Mouse (Mus musculus): ENCODE results near the gene Jph2. TPM values are rescaled to one million over a fixed set of nuclear protein-coding genes. Genes with fewer than 3 reads are reported as not detected.
"Not testable (repeated sequence)": the region's sequence is repeated elsewhere in the genome, so short reads cannot be mapped to it uniquely, and the experiment has no call there.

Gene Jph2
- total RNA-seq, 2 experiments from 2014 or later = 0.41 to 0.54 TPM

DNA sequence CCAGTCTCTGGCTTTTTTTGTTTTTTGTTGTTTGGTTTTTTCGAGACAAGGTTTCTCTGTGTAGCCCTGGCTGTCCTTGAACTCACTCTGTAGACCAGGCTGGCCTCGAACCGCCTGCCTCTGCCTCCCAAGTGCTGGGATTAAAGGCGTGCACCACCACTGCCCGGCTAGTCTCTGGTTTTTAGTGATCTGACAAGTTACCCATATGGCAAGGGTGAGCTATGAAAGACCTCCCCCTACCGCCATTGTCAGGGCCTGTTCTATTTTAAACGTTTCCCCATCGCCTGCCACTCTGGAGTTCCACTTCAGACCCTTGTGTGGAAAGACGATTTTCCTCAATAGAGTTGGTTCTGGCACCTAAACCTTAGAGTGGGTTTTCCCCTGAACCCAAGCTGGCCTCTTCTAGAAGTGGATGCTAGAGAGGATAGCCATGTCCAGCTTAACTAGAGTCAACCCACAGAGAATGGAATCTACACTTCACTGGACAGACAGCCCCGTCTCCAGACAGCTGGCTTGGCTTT, 22.6 kb upstream of the Jph2 start:
- H3K27ac ChIP-seq = peak overlapping the region; percentile 89
- H3K4me3 ChIP-seq = peak overlapping the region; percentile 92
- no peak for DNase-seq (ENCODE audit: low spot score in 2 of 2)
- TF ChIP-seq CTCF (conservative IDR thresholded peaks at IDR 0.05) = no peak

DNA sequence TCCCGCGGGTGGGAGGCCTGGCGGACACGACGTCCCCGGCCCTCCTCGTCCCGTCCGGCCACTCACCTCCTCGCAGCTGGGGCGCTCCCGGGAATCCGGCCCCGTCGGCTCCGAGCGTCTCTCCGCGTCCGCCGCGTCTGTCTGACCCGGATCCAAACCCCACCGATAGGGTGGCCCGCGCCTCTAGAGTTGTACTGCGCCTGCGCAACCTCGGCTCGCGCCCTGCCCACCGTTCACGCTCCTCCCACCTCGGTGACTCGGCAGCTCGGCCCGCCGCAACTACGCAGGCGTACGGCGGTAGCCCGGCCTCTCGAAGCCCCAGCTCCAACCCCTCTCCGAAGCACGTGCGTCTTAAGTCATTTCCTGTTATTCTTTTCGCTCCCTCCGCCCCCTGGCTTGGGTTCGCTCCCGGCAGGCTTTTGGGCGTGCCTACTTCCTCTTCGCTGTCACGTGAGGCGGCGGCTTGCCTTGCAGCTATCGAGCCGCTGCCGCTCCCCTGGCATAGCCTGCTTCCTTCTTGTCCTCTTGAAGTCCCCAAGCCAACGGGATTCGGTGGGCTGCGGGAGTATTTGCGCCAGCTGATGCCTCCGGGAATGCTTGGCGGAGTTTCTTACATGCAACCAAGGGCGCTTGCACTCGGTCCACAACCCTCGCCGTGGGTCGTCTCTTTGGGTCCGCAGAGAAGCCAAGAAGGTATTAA, 21.7 kb upstream of the Jph2 start:
- TF ChIP-seq CTCF (conservative IDR thresholded peaks at IDR 0.05) = peak; percentile 77
- Histone ChIP-seq H3K4me3 (peak overlapping the region; percentile 92), H3K27ac (peak overlapping the region; percentile 89)
- DNase-seq (ENCODE audit: low spot score in 2 of 2) = peak; percentile 99 to 100

DNA sequence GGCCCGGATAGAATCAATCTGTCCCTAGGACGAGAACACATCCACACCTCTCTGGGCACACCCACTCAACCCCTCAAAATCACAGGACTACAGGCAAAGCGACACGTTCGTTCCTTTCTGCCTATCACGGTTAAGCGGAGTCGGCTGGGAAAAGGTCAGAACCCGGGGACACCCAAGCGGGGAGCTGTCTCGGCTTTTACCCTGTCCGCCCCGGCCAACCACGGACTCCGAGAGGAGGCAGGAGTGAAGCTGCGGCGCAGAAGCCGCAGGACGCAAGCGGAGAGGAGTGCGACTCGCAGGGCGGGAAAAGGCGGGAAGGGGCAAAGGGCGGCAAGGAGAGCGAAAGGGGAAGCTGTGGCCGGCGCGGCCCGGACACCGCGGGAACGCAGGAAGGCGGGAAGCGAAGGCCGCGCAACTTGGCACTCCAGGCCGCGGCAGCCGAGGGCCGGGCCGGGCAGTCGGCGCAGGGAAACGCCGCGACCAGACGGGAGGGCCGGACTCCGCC, 21.1 kb upstream of the Jph2 start:
- H3K27ac ChIP-seq = peak overlapping the region; percentile 86
- no peak for TF ChIP-seq CTCF (conservative IDR thresholded peaks at IDR 0.05)
- peak overlapping the region; percentile 92 for H3K4me3 ChIP-seq
- no peak for DNase-seq (ENCODE audit: low spot score in 2 of 2)

DNA sequence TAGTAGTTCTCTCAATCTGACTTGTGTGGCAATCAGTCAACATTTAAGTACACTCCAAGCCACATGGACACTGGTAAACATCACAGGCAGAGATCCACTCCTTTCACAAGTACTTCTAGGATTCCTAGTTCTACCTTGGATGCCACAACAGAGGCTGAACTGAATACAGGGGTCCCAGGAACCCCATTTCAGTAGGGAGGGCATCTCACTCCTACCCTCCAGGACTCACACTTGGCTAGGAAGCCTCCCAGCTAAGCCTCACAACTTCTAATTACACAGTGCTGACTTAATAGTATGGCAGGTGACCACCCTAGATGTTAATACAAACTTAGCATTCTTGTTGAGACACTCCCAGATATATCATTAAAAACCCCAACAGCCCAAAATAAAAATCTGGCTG, 20.0 kb upstream of the Jph2 start:
- H3K4me3 ChIP-seq = peak overlapping the region; percentile 92
- no peak for DNase-seq (ENCODE audit: low spot score in 2 of 2)
- H3K27ac ChIP-seq = no peak overlapping the region
- TF ChIP-seq CTCF (conservative IDR thresholded peaks at IDR 0.05) = no peak

DNA sequence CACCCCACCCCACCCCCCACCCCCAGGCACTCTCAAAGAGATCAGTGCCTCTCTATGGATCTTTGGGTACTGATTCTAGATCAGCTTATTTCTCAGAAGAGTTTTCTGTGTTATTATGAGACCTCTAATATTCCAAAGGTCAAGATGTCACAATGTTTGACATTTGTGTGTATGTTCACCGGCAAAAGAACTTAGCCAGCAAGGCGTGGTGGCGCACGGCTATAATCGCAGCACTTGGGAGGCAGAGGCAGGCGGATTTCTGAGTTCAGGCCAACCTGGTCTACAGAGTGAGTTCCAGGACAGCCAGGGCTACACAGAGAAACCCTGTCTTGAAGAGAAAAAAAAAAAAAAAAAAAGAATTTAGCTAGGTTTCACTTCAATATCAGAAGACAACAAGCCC, 19.2 kb upstream of the Jph2 start:
- DNase-seq (ENCODE audit: low spot score in 2 of 2) = no peak
- no peak overlapping the region for H3K4me3 ChIP-seq
- no peak overlapping the region for H3K27ac ChIP-seq
- TF ChIP-seq CTCF (conservative IDR thresholded peaks at IDR 0.05) = no peak

DNA sequence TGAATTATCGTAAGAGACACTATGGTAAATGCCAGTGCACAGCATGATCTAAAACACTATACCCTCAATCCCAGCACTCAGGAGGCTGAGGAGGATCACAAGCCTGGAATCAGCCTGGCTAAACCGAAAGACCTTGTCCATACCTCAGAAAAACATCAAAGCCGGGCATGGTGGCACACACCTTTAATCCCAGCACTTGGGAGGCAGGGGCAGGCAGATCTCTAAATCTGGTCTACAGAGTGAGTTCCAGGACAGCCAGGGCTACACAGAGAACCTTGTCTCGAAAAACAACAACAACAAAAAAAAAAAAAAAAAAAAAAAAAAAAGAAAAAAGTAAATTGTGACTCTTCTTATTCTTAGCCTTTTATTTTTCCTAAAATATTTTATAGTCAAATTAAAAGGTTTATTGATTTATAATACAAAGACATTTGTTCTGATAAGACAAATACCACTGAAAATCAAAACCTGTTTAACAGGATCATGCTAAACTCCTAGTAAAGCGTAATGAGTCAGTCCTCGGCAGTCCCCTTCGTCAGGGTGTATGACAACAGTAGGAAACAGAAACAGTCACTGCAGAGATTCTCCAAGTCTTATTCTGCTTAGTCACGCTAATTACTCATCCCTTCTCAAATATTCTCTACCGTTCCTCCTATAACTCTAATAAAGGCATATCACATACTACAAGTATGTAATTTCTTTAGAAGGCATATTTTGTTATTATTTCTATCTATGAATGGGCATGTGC, 15.2 kb upstream of the Jph2 start:
- no peak for DNase-seq (ENCODE audit: low spot score in 2 of 2)
- TF ChIP-seq CTCF (conservative IDR thresholded peaks at IDR 0.05) = no peak
- no peak overlapping the region for H3K4me3 ChIP-seq
- no peak overlapping the region for H3K27ac ChIP-seq

DNA sequence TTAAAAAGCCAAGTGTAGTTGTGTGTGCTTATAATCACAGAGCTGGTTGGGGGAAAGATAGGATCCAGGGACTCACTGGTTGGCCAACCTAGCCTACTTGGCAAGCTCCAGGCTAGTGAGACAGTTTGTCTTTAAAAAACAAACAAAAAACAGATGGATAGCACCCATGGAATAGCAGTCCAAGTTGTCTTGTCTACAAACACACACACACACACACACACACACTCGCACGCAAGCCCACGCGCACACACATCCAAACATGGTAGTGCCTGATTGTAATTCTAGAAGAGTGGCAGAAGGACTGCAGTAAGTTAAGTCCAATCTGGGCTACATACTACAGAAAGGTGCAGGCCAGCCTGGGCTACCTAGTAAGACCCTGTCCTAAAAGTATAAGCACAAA, 14.6 kb upstream of the Jph2 start:
- peak overlapping the region; percentile 43; the same call in 1 of the 2 replicates for H3K27ac ChIP-seq
- peak; percentile 44 to 55 for DNase-seq (ENCODE audit: low spot score in 2 of 2)
- no peak for TF ChIP-seq CTCF (conservative IDR thresholded peaks at IDR 0.05)
- H3K4me3 ChIP-seq = no peak overlapping the region

DNA sequence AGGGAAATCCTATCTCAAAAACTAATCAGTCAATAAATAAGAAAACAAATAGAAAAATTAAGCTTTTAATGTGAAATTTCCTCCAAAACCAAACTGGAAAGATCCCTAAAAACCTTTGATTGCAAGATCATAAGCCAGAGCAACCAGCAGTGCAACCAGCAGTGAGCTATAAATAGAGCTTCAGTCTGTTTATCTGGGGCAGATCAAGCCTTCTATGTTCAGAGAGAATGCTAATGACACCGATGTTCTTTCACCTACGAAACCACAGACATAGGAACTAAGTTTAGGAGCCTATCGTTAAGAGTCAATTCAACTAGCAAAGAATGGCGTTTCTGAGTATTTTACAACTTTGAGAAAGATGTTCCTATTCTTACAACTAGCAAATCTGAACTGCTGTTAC, 14.0 kb upstream of the Jph2 start:
- Histone ChIP-seq H3K27ac (peak overlapping the region; percentile 43), H3K4me3 (no peak overlapping the region)
- TF ChIP-seq CTCF (conservative IDR thresholded peaks at IDR 0.05) = no peak
- DNase-seq (ENCODE audit: low spot score in 2 of 2) = no peak

DNA sequence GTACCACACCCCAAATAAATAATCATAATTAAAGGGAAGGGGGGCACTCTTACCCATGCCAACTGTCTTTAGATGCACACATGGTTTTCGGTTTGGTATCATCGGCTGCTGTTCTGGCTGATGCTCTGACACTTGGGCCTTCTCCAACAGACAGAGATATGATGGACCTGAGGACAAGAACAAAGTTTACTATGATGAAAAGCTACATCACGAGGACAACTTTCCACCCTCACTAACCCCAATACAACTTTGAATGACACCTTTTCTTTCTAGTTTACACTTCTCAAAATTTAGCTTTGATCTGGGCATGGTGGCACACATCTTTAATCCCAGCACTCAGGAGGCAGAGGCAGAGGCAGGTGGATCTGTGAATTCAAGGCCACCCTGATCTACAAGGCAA, 13.6 kb upstream of the Jph2 start:
- DNase-seq (ENCODE audit: low spot score in 2 of 2); H3K4me3 ChIP-seq: not testable (repeated sequence)
- H3K27ac ChIP-seq = peak overlapping the region; percentile 43

DNA sequence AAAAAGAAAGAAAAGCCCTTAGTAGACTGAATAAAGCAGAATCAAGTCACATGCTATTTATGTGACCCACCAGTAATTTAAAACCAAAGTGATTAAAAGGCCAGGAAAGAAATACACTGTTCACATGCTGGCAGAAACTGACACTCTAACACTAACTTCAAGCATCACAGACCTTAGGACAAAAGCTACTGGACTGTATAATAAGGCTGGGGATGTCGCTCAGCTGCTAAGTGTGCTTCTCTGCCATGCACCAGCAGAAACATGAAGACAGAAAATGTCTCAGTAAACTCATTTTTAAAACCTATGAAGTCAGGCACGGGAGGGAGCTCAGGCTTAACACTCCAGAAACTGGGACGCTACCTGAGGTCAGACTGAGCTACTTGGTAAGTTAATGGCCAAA, 12.4 kb upstream of the Jph2 start:
- Histone ChIP-seq H3K27ac (no peak overlapping the region), H3K4me3 (no peak overlapping the region)
- no peak for TF ChIP-seq CTCF (conservative IDR thresholded peaks at IDR 0.05)
- DNase-seq (ENCODE audit: low spot score in 2 of 2) = no peak

DNA sequence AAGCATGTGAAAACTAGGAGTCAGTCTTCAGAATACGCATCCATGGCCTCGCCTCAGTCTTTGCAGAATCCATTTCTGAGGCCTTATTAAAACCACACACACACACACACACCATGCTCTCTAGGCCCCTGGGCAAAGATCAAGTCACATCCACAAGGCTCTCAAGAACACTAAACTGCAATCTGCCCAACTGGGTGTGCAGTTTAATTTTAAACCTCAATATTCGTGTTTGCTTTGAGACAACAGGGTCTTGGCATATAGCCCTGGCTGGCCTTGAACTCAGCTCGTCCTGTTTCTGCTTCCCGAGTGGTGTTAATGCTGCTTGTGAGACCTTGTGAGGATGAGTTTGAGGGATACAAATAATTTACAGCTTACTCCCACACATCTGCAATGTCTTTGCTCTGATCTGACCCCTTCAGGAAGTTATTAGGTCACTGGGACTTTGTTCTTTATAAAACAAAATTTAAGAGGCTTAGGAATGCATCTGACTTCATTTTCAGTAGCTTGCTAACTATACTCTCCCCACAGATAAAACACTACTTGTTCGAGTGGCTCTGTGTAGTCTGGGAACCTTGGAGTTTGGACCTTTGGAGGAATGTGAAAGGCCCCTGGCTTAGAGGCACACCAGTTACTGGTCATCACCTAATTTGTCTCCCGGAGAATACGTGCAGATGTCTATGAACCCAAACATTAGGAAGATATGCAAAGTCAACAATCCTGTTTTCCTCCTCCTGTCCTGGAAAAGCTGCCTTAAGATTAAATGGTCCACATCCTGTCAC, 6.4 kb upstream of the Jph2 start:
- TF ChIP-seq CTCF (conservative IDR thresholded peaks at IDR 0.05) = no peak
- DNase-seq (ENCODE audit: low spot score in 2 of 2) = no peak
- no peak overlapping the region for H3K27ac ChIP-seq
- H3K4me3 ChIP-seq = no peak overlapping the region

DNA sequence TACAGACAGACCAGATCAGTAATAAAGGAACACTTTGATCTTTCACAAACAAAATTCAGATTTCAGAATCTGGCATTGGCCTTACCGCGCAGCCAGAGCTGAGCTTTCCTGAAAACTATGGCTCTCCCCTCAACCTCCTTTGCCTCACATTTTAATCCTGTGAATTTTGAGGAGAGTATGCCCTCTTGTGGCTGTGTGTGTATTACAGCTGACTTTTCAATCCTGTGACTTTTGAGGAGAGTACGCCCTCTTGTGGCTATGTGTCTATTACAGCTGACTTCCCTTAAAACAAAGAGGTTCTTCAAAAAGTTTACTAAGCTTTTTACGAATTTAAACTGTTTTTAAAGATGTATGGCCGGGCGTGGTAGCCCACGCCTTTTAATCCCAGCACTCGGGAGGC, 3.4 kb upstream of the Jph2 start:
- peak; percentile 99 for TF ChIP-seq CTCF (conservative IDR thresholded peaks at IDR 0.05)
- Histone ChIP-seq H3K27ac (no peak overlapping the region), H3K4me3 (no peak overlapping the region)
- DNase-seq (ENCODE audit: low spot score in 2 of 2) = peak; percentile 74 to 87

DNA sequence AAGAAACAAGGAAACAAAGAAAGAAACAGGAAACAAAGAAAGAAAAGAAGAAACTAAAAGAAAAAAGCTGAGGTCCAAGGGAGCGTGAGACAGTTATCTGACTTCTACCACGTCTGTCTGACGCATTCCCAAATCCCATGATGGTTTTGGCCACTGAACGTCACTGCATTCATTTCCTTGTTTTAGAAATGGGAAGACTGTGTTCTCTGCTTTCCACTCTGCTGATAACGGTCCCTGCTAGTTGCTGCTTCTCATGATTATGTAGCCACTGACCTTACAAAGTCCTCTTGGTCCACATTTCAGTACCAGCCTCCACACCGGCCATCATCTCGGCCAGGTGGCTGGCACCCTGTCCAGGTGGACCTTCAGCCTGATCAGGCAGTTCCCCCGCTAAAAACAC, 1.4 kb upstream of the Jph2 start:
- no peak for TF ChIP-seq CTCF (conservative IDR thresholded peaks at IDR 0.05)
- no peak overlapping the region for H3K4me3 ChIP-seq
- DNase-seq (ENCODE audit: low spot score in 2 of 2) = no peak
- H3K27ac ChIP-seq = no peak overlapping the region

Measured in layer of hippocampus, adult 2 months (tissue).